Mouse (Mus musculus) adrenal gland, adult 18-20 months (tissue): ENCODE data around the gene Stab1. TPM values are rescaled to one million over a fixed set of nuclear protein-coding genes. Genes with fewer than 3 reads are reported as not detected.

Source experiments
- DNase-seq, 2 experiments: peaks; one replicate each; pipeline ENCODE4 v3.0.0; 2021 to 2022; ENCODE audit warnings: low spot score in 2 of 2
- total RNA-seq, 2 experiments: library from RNA; stranded (reverse); gene quantifications; 1 replicate in 1 of 2; 2 replicates in 1 of 2; pipeline ENCODE4 v1.2.3; 2021

Gene Stab1
- total RNA-seq, 2 experiments from 2014 or later: 83.4 to 93.7 TPM

GRCm38 (mm10) chr14:31165991-31166630 lies 2.3 kb downstream of the Stab1 start:
- no peak for DNase-seq

GRCm38 (mm10) chr14:31165458-31165857 lies 3.0 kb downstream of the Stab1 start:
- no peak for DNase-seq

- no peak for DNase-seq
These were observed 3.4 kb downstream of the Stab1 start for GRCm38 (mm10) chr14:31165010-31165409.

GRCm38 (mm10) chr14:31164067-31164466 lies 4.4 kb downstream of the Stab1 start:
- DNase-seq: no peak

GRCm38 (mm10) chr14:31161638-31162037 lies 6.8 kb downstream of the Stab1 start:
- no peak for DNase-seq

GRCm38 (mm10) chr14:31161191-31161590 lies 7.2 kb downstream of the Stab1 start:
- no peak for DNase-seq

- no peak for DNase-seq
These were observed 8.0 kb downstream of the Stab1 start for GRCm38 (mm10) chr14:31160196-31161150.

GRCm38 (mm10) chr14:31145694-31146093 lies 22.7 kb downstream of the Stab1 start:
- DNase-seq: no peak

- DNase-seq: no peak
These were observed 27.4 kb downstream of the Stab1 start for GRCm38 (mm10) chr14:31141011-31141410.

GRCm38 (mm10) chr14:31140141-31140540 lies 28.3 kb downstream of the Stab1 start:
- DNase-seq: no peak

GRCm38 (mm10) chr14:31139666-31140065 lies 28.8 kb downstream of the Stab1 start:
- no peak for DNase-seq

- no peak for DNase-seq
These were observed 29.5 kb downstream of the Stab1 start for GRCm38 (mm10) chr14:31138897-31139429.

- DNase-seq: peak in 1 of 2 experiments; percentile 19
These were observed 30.1 kb downstream of the Stab1 start for GRCm38 (mm10) chr14:31138219-31138896.

- DNase-seq: peak in 1 of 2 experiments; percentile 29
These were observed 30.6 kb downstream of the Stab1 start for GRCm38 (mm10) chr14:31137791-31138190.

- peak in 1 of 2 experiments; percentile 21 for DNase-seq
These were observed 31.2 kb downstream of the Stab1 start for GRCm38 (mm10) chr14:31137281-31137595.

- peak in 1 of 2 experiments; percentile 21 for DNase-seq
These were observed 31.8 kb downstream of the Stab1 start for GRCm38 (mm10) chr14:31136411-31137280.

GRCm38 (mm10) chr14:31135495-31136410 lies 32.7 kb downstream of the Stab1 start:
- DNase-seq: peak in 1 of 2 experiments; percentile 16

GRCm38 (mm10) chr14:31134015-31135000 lies 34.1 kb downstream of the Stab1 start:
- DNase-seq: peak in 1 of 2 experiments; percentile 21
